13 mouse cellular contexts compared by ENCODE assay signal in the genomic region with DNA sequence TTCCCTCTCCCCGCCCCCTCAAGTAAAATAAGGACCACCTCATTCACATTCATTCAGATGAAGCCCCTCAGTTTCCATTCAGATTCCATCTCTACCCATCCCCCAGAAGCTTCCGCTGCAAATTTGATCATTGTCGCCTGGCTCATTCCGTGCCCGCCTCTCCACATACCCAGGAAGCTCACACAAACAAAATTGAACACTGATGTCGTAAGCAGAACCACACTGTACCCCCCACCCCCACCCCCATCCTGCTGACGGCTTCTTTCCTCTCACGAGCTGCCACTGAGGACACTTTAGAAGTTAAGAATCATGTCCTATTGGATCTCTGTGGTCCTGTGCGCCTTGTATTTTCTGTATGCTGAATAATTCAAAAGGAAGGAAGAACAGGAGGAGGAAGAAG.
"Had no signal": no experiment of that assay in that cellular context is flagged by ENCODE, and none has a peak within 500 bp of the region (broad histone marks: within the 10 kb centered on the region; RNA-seq: fewer than 3 reads in every experiment).

No protein-coding gene starts in this region.

- H3K4me1 ChIP-seq: stomach, embryonic 15.5 days had no signal

- DNase-seq: kidney, adult 2 months; kidney, postnatal 36 days; left cerebral cortex, postnatal 4 days; right cerebral cortex, postnatal 14 days; thymus, postnatal 4 days had no signal

- H3K9ac ChIP-seq: intestine, embryonic 15.5 days; limb, embryonic 13.5 days; liver, embryonic 14.5 days; lung, embryonic 15.5 days; midbrain, embryonic 15.5 days; stomach, embryonic 15.5 days had no signal

- H3K4me2 ChIP-seq: intestine, embryonic 15.5 days; limb, embryonic 13.5 days; lung, embryonic 15.5 days; midbrain, embryonic 11.5 days; midbrain, embryonic 15.5 days; stomach, embryonic 15.5 days had no signal

- ATAC-seq: intestine, embryonic 15.5 days; midbrain, embryonic 15.5 days had no signal

- H3K9me3 ChIP-seq: intestine, embryonic 15.5 days; limb, embryonic 13.5 days; lung, embryonic 15.5 days; midbrain, embryonic 15.5 days; stomach, embryonic 15.5 days had no signal

- H3K36me3 ChIP-seq: intestine, embryonic 15.5 days; limb, embryonic 13.5 days; lung, embryonic 15.5 days; midbrain, embryonic 15.5 days; stomach, embryonic 15.5 days had no signal

- H3K27ac ChIP-seq: intestine, embryonic 15.5 days; layer of hippocampus, adult 2 months; limb, embryonic 13.5 days; liver, embryonic 14.5 days; midbrain, embryonic 15.5 days; stomach, embryonic 15.5 days had no signal

- H3K27me3 ChIP-seq: intestine, embryonic 15.5 days; midbrain, embryonic 15.5 days; stomach, embryonic 15.5 days had no signal

- H3K4me3 ChIP-seq: intestine, embryonic 15.5 days; layer of hippocampus, adult 2 months; limb, embryonic 13.5 days; lung, embryonic 15.5 days; midbrain, embryonic 15.5 days; stomach, embryonic 15.5 days had no signal
